Mouse (Mus musculus) B cell, adult (primary cell): ENCODE results near the gene Zfp354a. TPM values are rescaled to one million over a fixed set of nuclear protein-coding genes. Genes with fewer than 3 reads are reported as not detected.

Experiments used
- total RNA-seq: library from RNA; stranded (reverse); gene quantifications from 4 replicates; pipeline ENCODE4 v1.2.4, GENCODE M21; 2023; ENCODE audit not compliant: inconsistent age

The Zfp354a gene
- total RNA-seq, result not detected in 4 replicates

GRCm38 (mm10) chr11:51059151-51059571 is at the start of gene Zfp354a:
Zfp354a (plus strand) TSS chr11:51059257.

GRCm38 (mm10) chr11:51013936-51014335 is 45.1 kb upstream of the Zfp354a start, which contains the start of gene Olfr54:
Olfr54 (plus strand) TSS chr11:51014236.

GRCm38 (mm10) chr11:51047809-51048208 is 11.2 kb upstream of the Zfp354a start, which contains the start of gene Olfr1375:
Olfr1375 (plus strand) TSS chr11:51048109.

Other genes starting within 250 kb of the Zfp354a start
- 5.3 to 7.1 TPM (median 6.5 TPM) in 4 replicates for gene Zfp354c, start 231.5 kb upstream of the Zfp354a start, total RNA-seq
- gene Zfp879, start 217.7 kb upstream of the Zfp354a start, total RNA-seq, result 0.39 to 0.51 TPM in 2 of 4 replicates, not detected in the others
- gene Grm6, start 208.6 kb upstream of the Zfp354a start, total RNA-seq, result 37.0 to 44.4 TPM (median 40.0 TPM) in 4 replicates
- 0.45 to 0.69 TPM (median 0.48 TPM) in 3 of 4 replicates, not detected in the other for gene Zfp454, start 171.6 kb upstream of the Zfp354a start, total RNA-seq
- gene Zfp2, start 143.1 kb upstream of the Zfp354a start, total RNA-seq, result 2.4 to 3.2 TPM (median 2.7 TPM) in 4 replicates
- 0.39 to 0.84 TPM (median 0.64 TPM) in 3 of 4 replicates, not detected in the other for gene Zfp354b, start 127.6 kb upstream of the Zfp354a start, total RNA-seq
- gene 4933414I15Rik, start 115.5 kb upstream of the Zfp354a start, total RNA-seq, result not detected in 4 replicates
- gene Prop1, start 105.5 kb upstream of the Zfp354a start, total RNA-seq, result not detected in 4 replicates
- not detected in 4 replicates for gene Olfr1378, start 92.7 kb upstream of the Zfp354a start, total RNA-seq
- gene Olfr1377, start 77.3 kb upstream of the Zfp354a start, total RNA-seq, result not detected in 4 replicates
- gene Olfr51, start 55.7 kb upstream of the Zfp354a start, total RNA-seq, result not detected in 4 replicates
- gene Olfr54, start 45.0 kb upstream of the Zfp354a start, total RNA-seq, result not detected in 4 replicates
- gene Olfr1375, start 11.1 kb upstream of the Zfp354a start, total RNA-seq, result not detected in 4 replicates
- gene Gm12569, start 161.2 kb downstream of the Zfp354a start, total RNA-seq, result not detected in 4 replicates
- 297 to 344 TPM (median 325 TPM) in 4 replicates for gene Clk4, start 202.5 kb downstream of the Zfp354a start, total RNA-seq
- not detected in 4 replicates for gene BC049762, start 203.8 kb downstream of the Zfp354a start, total RNA-seq
- 0.54 to 0.83 TPM (median 0.66 TPM) in 4 replicates for gene Col23a1, start 230.7 kb downstream of the Zfp354a start, total RNA-seq